In the genomic region with DNA sequence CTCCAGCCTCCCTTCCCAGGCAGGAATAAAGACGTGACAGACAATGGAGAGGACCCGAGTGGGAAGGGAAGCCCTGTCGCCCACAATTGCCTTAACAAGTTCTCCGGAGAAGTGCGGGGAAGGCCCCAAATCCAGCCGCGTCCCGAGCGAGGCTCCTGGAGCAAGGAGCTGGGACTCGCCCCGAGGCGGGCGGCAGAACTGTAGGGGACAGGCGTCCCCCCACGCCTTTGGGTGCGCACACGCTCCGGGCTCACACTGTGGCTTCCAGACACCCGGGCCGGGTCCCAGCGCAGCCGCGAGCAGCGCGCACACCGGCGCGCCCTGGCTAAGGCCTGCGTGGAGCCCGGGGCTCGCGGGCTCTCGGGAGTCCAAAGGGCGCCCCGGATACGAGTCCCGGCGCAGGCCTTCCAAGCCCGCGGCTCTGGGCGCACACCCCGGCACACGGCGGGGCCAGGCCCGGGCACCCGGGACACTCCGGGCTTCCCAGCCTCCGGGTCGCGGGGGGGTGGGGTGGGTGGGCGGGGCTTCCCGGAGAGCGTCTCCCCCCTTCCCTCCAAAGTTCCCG, we compare ENCODE assay signal across 8 mouse cellular contexts. TPM values are rescaled to one million over a fixed set of nuclear protein-coding genes. Genes with fewer than 3 reads are reported as not detected.
DNase-seq lines count a peak whose midpoint lies in the region; ATAC-seq and TF ChIP-seq lines count a peak whose summit lies in the region.

No protein-coding gene starts in this region.

- ATAC-seq in kidney, postnatal 0 days (replicated peaks; ENCODE audit: low FRiP score, low read depth) = peak; percentile 40

- peak overlapping the region; percentile 92 for H3K9ac ChIP-seq in kidney, postnatal 0 days (ENCODE audit: low read depth, low read length)

- DNase-seq in heart, adult 11 months = peak; percentile 97
- no peak for DNase-seq in heart, adult 8-10 months (ENCODE audit: low spot score)
- DNase-seq in adrenal gland, postnatal 36 days = peak; percentile 66 to 73
- no peak for DNase-seq in heart, embryonic 10.5 days (ENCODE audit: low spot score)
- peak; percentile 46 for DNase-seq in kidney, postnatal 0 days (ENCODE audit: low spot score)
- DNase-seq in urinary bladder, postnatal 36 days (ENCODE audit: low spot score in 2 of 2) = no peak
- DNase-seq in left cerebral cortex, postnatal 14 days (ENCODE audit: low spot score in 2 of 2) = no peak

- H3K9me3 ChIP-seq in heart, embryonic 10.5 days = no peaks in the 10 kb centered on the region
- no peaks in the 10 kb centered on the region for H3K9me3 ChIP-seq in kidney, postnatal 0 days (replicated peaks; ENCODE audit: low read length)

- WGBS in heart, embryonic 10.5 days = under 1% methylated on average over 54 of the region's 54 CpGs
- 0% methylated on average over 48 of the region's 54 CpGs for WGBS in kidney, postnatal 0 days

- peak overlapping the region; percentile 91 for H3K4me3 ChIP-seq in heart, embryonic 10.5 days
- H3K4me3 ChIP-seq in kidney, postnatal 0 days (replicated peaks; ENCODE audit: low read depth, low read length) = peak overlapping the region; percentile 82
- H3K4me3 ChIP-seq in myocyte = peak overlapping the region; percentile 73

- intact Hi-C loops in left cerebral cortex, postnatal 14 days (cut with DNase I) = no loop called here

- peaks cover 33% of the 10 kb centered on the region for H3K27me3 ChIP-seq in heart, embryonic 10.5 days (ENCODE audit: insufficient read depth, poor library complexity, severe bottlenecking)
- H3K27me3 ChIP-seq in kidney, postnatal 0 days (ENCODE audit: insufficient read depth, low read length) = no peaks in the 10 kb centered on the region
- H3K27me3 ChIP-seq in myocyte (ENCODE audit: control insufficient read depth, insufficient read depth, insufficient read length) = no peaks in the 10 kb centered on the region

- no peak for TF ChIP-seq CTCF in kidney, postnatal 0 days (IDR thresholded peaks at IDR 0.05; ENCODE audit: low read depth)

- peak overlapping the region; percentile 91 for H3K4me2 ChIP-seq in kidney, postnatal 0 days (ENCODE audit: low read length)
- peak overlapping the region; percentile 97 for H3K4me2 ChIP-seq in myocyte (ENCODE audit: low read depth)

- peak overlapping the region; percentile 80 for H3ac ChIP-seq in myocyte (ENCODE audit: control insufficient read depth, insufficient read length)

- H3K4me1 ChIP-seq in heart, embryonic 10.5 days = peaks cover 64% of the 10 kb centered on the region
- peaks cover 39% of the 10 kb centered on the region for H3K4me1 ChIP-seq in kidney, postnatal 0 days (replicated peaks; ENCODE audit: insufficient read depth, low read length)

- H3K36me3 ChIP-seq in heart, embryonic 10.5 days = peaks cover 3% of the 10 kb centered on the region; the same call in 1 of the 2 replicates
- no peaks in the 10 kb centered on the region for H3K36me3 ChIP-seq in kidney, postnatal 0 days (ENCODE audit: insufficient read depth, low read length)
- H3K36me3 ChIP-seq in myocyte (ENCODE audit: control insufficient read depth, insufficient read depth) = no peaks in the 10 kb centered on the region

- TF ChIP-seq POLR2A in myocyte (IDR thresholded peaks at IDR 0.05; ENCODE audit: insufficient read length, low read depth) = peak; percentile 44

- peaks cover 40% of the 10 kb centered on the region for H3K79me2 ChIP-seq in myocyte (ENCODE audit: control insufficient read depth, insufficient read depth)

- H3K27ac ChIP-seq in heart, embryonic 10.5 days = peak overlapping the region; percentile 96
- H3K27ac ChIP-seq in kidney, postnatal 0 days = peak overlapping the region; percentile 98

TF ChIP-seq in myocyte, 11 proteins besides CTCF, POLR2A, EP300 and RAD21:
- TF ChIP-seq SRF (IDR thresholded peaks at IDR 0.05; ENCODE audit: control insufficient read depth, insufficient read length, low read depth) = no peak
- TF ChIP-seq POLR2AphosphoS2 (IDR thresholded peaks at IDR 0.05; ENCODE audit: insufficient read length, low read depth) = peak; percentile 15
TF ChIP-seq in myocyte: peak in this region for 1.

RNA-seq across cellular contexts. Expression of a gene that starts 0.6 kb away (rescaled TPM):
- 10 to 100 TPM in 3 of 4 experiments, 1 to 10 TPM in 1; 8.4 to 15.6 (median 11.7) TPM for total RNA-seq in heart, adult 8-10 months (2022)
- 10 to 100 TPM; 10.0 to 10.1 TPM for total RNA-seq in adrenal gland, postnatal 36 days (2021)
- 6.3 and 6.5 TPM in 2 replicates for polyA plus RNA-seq in heart, embryonic 10.5 days (2016; fragmentation: Nextera tagmentation; extraction: Ambion mirVana)
- polyA plus RNA-seq in kidney, postnatal 0 days (2015; fragmentation: Nextera tagmentation; extraction: Ambion mirVana) = 7.7 and 8.5 TPM in 2 replicates
- 20.1 TPM for polyA plus RNA-seq in myocyte (2012; fragmentation: generic; extraction: Trizol)
- total RNA-seq in left cerebral cortex, postnatal 14 days (2021) = 1 to 10 TPM; 2.4 to 3.3 TPM

RNA-seq across cellular contexts. Expression of a gene that starts 15.0 kb away (rescaled TPM):
- total RNA-seq in heart, adult 8-10 months (2022) = not detected
- under 1 TPM in 1 of 2 experiments, not detected in 1; 0.43 TPM for total RNA-seq in adrenal gland, postnatal 36 days (2021)
- 5.0 and 5.7 TPM in 2 replicates for polyA plus RNA-seq in heart, embryonic 10.5 days (2016; fragmentation: Nextera tagmentation; extraction: Ambion mirVana)
- polyA plus RNA-seq in kidney, postnatal 0 days (2015; fragmentation: Nextera tagmentation; extraction: Ambion mirVana) = 3.6 and 3.9 TPM in 2 replicates
- polyA plus RNA-seq in myocyte (2012; fragmentation: generic; extraction: Trizol) = not detected
- under 1 TPM in 1 of 2 experiments, not detected in 1; 0.66 TPM for total RNA-seq in left cerebral cortex, postnatal 14 days (2021)

RNA-seq across cellular contexts. Expression of a gene that starts 21.7 kb away (rescaled TPM):
- total RNA-seq in heart, adult 8-10 months (2022) = 100 to 1,000 TPM; 377 to 423 (median 382) TPM
- total RNA-seq in adrenal gland, postnatal 36 days (2021) = 100 to 1,000 TPM; 847 to 904 TPM
- polyA plus RNA-seq in heart, embryonic 10.5 days (2016; fragmentation: Nextera tagmentation; extraction: Ambion mirVana) = 345 and 365 TPM in 2 replicates
- polyA plus RNA-seq in kidney, postnatal 0 days (2015; fragmentation: Nextera tagmentation; extraction: Ambion mirVana) = 645 and 750 TPM in 2 replicates
- polyA plus RNA-seq in myocyte (2012; fragmentation: generic; extraction: Trizol) = 2,984 TPM
- total RNA-seq in left cerebral cortex, postnatal 14 days (2021) = 100 to 1,000 TPM; 365 to 369 TPM

RNA-seq across cellular contexts. Expression of a gene that starts 36.7 kb away (rescaled TPM):
- 10 to 100 TPM in 3 of 4 experiments, 1 to 10 TPM in 1; 9.2 to 15.2 (median 12.3) TPM for total RNA-seq in heart, adult 8-10 months (2022)
- 10 to 100 TPM; 23.5 to 23.7 TPM for total RNA-seq in adrenal gland, postnatal 36 days (2021)
- 25.8 and 30.6 TPM in 2 replicates for polyA plus RNA-seq in heart, embryonic 10.5 days (2016; fragmentation: Nextera tagmentation; extraction: Ambion mirVana)
- 24.9 and 29.5 TPM in 2 replicates for polyA plus RNA-seq in kidney, postnatal 0 days (2015; fragmentation: Nextera tagmentation; extraction: Ambion mirVana)
- polyA plus RNA-seq in myocyte (2012; fragmentation: generic; extraction: Trizol) = 28.5 TPM
- total RNA-seq in left cerebral cortex, postnatal 14 days (2021) = 10 to 100 TPM; 28.3 to 29.6 TPM

Comparison
In these comparisons a context has a peak if more than half of its experiments do, and no peak if none do; other contexts are left out.
1. DNase-seq: peak in heart, adult 11 months (single experiment), adrenal gland, postnatal 36 days (2 of 2) and kidney, postnatal 0 days (single experiment); none in heart, adult 8-10 months (single experiment), heart, embryonic 10.5 days (single experiment), urinary bladder, postnatal 36 days (0 of 2) and left cerebral cortex, postnatal 14 days (0 of 2).
2. Peak in every context shown above with its lines, with median percentiles within 50 percentile points of each other: H3K4me3 ChIP-seq.